Mouse (Mus musculus): ENCODE measurements at regions not wholly inside any gene's neighbourhood (a gene's known extent, or its start where the extent isn't known, plus 50 kb on each side); places are given as distances from the start of the nearest gene placed in this dataset.

DNA sequence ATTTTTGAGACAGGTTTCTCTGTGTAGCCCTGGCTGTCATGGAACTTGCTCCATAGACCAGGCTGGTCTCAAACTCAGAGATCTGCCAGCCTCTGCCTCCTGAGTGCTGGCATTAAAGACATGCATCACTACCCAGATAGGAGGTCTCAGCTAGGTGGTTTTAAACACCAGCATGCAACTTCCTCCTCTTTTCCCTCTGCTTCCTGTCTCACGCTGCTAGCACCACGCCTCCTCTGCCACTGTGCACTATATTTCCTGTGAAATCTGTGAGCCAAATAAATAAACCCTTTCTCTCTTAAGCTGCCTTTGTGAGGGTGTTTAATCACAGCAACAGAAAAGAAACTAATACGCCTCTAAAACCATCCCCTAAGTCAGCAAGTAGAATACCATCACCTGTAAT lies 109.6 kb upstream of the Arg1 start:
- intact Hi-C loops (cut with DNase I) = no loop called here
- DNase-seq (ENCODE audit: low spot score in 2 of 2) = no peak

GRCm38 (mm10) chr10:25035363-25035762 lies 108.1 kb upstream of the Arg1 start:
- intact Hi-C loops (cut with DNase I) = no loop called here
- DNase-seq (ENCODE audit: low spot score in 2 of 2) = no peak

DNA sequence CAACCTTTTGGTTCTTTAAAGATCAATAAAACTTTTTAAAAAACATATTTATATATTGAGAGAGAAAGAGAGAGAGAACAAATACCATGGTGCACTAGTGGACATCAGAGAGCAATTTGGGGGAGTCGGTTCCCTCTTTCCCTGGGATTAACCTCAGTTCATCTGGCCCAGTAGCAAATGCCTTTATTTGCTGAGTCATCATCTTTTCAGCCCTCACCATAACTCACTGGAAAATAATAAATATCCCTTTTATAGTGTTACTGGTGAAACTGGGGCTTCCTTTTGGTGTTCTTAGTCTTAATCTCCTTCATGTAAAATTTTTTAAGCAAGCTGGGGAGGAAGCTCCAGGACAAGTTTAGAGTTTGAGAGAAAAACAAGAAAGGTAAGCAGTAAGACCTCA lies 105.3 kb upstream of the Arg1 start:
- intact Hi-C loops (cut with DNase I) = no loop called here
- no peak for DNase-seq (ENCODE audit: low spot score in 2 of 2)

- no peak for DNase-seq (ENCODE audit: low spot score in 2 of 2)
- intact Hi-C loops (cut with DNase I) = no loop called here
Measured at GRCm38 (mm10) chr10:25029387-25029915, 102.2 kb upstream of the Arg1 start.

DNA sequence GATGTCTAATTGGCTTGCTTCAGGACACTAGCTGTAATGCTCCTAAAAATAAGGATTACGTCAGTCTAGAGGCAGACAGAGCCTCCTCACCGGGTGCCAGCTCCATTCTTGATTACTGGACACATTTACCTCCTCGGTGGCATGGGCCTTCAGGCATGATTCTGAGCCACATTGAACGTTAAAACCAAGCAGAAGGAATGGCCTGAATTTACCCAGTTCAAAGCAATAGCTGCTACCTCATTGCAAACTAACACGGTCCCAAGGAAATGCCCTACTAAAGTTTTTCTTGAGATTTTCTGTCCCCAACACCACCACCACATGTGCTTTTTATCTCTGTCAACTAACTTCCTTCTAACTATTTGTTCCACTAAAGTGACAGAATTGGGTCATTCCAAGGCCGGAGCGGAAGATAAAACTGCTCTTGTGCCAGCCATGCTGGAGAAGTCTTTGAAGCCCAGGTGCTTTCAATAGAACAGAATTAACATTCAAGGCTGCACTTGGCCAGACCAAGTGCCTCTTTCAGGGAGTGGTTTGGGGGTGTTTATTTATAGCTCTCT lies 96.4 kb upstream of the Arg1 start:
- DNase-seq (ENCODE audit: low spot score in 2 of 2) = peak in 1 of 2 experiments; percentile 15
- intact Hi-C loops (cut with DNase I) = no loop called here

DNA sequence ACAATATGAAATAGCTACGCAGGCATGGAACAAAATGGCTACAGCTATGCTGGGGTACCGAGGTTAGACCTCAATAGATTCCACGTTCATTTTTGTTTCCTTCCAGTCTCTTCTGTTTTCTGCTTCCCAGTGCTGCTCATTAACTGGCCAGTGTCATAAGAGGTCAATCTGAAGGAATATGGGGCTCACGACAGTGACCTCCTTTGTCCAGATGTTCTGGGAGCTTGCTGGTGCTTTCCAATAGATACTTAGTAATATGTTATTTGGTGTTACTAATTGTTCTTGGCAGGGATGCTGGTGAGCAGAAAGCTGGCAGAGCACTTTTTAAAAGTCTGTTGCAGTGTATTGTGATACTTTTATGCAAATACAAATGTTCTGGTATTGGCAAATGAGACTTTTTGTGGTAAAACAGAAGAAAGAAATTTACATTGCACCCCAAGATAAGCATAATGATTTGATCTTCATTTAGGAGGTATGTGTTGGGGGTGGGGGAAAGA lies 95.8 kb upstream of the Arg1 start:
- intact Hi-C loops (cut with DNase I) = no loop called here
- no peak for DNase-seq (ENCODE audit: low spot score in 2 of 2)

GRCm38 (mm10) chr10:25018946-25019345 lies 91.7 kb upstream of the Arg1 start:
- DNase-seq (ENCODE audit: low spot score in 2 of 2) = no peak
- intact Hi-C loops (cut with DNase I) = no loop called here

- intact Hi-C loops (cut with DNase I) = no loop called here
- no peak for DNase-seq (ENCODE audit: low spot score in 2 of 2)
Measured at GRCm38 (mm10) chr10:25017843-25018242, 90.6 kb upstream of the Arg1 start.

DNA sequence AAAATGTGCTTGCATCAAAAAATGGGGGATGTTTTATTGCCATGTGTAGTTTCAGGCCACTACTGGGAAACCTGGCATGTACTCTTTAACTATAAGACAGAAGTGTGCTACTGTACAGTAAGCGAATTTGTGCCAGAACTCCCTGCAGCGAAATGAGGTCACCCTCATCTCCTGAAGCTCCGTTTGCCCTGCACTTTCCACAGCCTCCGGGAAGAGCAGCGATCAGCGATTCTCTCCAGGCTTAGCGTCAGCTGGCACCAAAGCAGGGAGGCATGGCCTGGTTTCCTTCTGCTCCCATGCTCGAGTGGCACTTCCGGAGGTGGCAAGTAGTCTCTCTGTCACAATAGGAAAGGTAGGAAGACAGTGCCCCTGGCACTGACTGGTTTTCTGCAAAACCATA lies 88.8 kb upstream of the Arg1 start:
- intact Hi-C loops (cut with DNase I) = no loop called here
- DNase-seq (ENCODE audit: low spot score in 2 of 2) = no peak

- intact Hi-C loops (cut with DNase I) = no loop called here
Measured at GRCm38 (mm10) chr10:25012129-25012528, 84.8 kb upstream of the Arg1 start.

DNA sequence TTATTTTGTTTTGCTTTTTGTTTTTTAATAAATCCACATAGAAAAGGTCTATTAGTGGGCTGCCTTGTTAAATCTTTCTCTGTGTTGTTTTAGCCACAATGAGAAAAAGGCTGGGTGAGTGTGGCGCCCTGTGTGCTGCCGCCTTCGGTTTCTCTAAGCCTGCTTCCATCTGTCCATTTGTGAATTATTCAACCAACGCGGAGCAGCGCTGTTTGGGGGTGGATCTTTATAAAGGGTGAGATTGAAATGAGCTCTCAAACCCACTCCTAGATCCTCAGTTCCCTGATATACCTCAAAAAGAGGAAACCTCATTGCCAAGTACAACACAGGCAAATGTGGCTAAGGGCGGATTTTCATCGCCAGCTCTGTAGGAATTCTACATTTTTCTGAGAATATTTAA lies 74.0 kb upstream of the Arg1 start:
- peak; percentile 59 to 70 for DNase-seq (ENCODE audit: low spot score in 2 of 2)
- intact Hi-C loops (cut with DNase I) = loop anchor here (5.0 kb wide), 1 partner anchor 146 kb away; no protein-coding TSS in a partner anchor

More at GRCm38 (mm10) chr10:25012129-25012528, 84.8 kb upstream of the Arg1 start:
- no peak for DNase-seq (ENCODE audit: low spot score in 2 of 2)

GRCm38 (mm10) chr10:25000231-25001222 lies 73.2 kb upstream of the Arg1 start:
- intact Hi-C loops (cut with DNase I) = loop anchor here (5.0 kb wide), 1 partner anchor 147 kb away; no protein-coding TSS in a partner anchor
- DNase-seq (ENCODE audit: low spot score in 2 of 2) = peak in 1 of 2 experiments; percentile 15

- intact Hi-C loops (cut with DNase I) = loop anchor here (5.0 kb wide), 1 partner anchor 147 kb away; no protein-coding TSS in a partner anchor
Measured at GRCm38 (mm10) chr10:24999807-25000206, 72.5 kb upstream of the Arg1 start.

DNA sequence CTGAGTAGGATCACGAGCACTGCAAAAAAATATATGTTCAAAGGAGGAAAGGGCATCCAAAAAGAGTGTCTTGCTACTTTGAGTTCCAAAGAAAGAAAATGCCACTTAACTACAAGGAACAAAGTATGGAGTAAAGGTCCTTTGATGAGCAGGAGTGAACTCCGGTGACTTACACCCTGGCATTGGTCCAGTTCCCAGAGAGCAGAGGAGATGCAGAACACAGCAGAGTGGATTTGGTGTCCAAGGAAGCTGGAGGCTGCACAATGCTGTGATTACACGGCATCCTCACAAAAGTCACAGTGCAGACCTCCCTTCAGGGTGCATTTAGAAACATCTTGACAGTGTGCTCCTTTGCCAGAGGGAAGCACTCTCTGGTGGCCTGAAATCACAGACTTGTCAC lies 70.4 kb upstream of the Arg1 start:
- DNase-seq (ENCODE audit: low spot score in 2 of 2) = no peak
- intact Hi-C loops (cut with DNase I) = no loop called here

More at GRCm38 (mm10) chr10:24999807-25000206, 72.5 kb upstream of the Arg1 start:
- no peak for DNase-seq (ENCODE audit: low spot score in 2 of 2)

- intact Hi-C loops (cut with DNase I) = no loop called here
- DNase-seq (ENCODE audit: low spot score in 2 of 2) = no peak
Measured at GRCm38 (mm10) chr10:24995751-24996150, 68.5 kb upstream of the Arg1 start.

GRCm38 (mm10) chr10:24989965-24990653 lies 62.8 kb upstream of the Arg1 start:
- intact Hi-C loops (cut with DNase I) = loop anchor here (5.0 kb wide), 1 partner anchor 162 kb away; no protein-coding TSS in a partner anchor
- DNase-seq (ENCODE audit: low spot score in 2 of 2) = no peak

DNA sequence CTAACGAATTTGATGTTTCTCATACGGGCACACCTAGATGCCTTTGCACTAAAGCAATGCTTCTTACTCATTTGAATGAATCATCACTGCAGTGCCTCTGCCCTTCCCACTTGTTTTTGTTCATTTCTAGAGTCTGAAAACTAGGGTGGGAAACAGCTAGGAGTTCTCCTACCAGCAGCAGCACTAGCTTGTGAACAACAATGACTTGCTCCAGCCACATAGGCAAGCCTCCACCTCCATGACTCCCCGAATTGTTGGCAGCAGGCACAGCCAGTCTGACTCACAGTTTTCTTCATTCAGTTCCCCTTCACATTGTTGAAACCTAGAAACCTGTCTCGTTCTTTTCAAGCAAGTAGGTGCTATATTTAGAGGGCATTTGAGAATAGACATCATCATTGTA lies 57.5 kb upstream of the Arg1 start:
- intact Hi-C loops (cut with DNase I) = loop anchor here (5.0 kb wide), 1 partner anchor 168 kb away; no protein-coding TSS in a partner anchor
- DNase-seq (ENCODE audit: low spot score in 2 of 2) = peak; percentile 60

DNA sequence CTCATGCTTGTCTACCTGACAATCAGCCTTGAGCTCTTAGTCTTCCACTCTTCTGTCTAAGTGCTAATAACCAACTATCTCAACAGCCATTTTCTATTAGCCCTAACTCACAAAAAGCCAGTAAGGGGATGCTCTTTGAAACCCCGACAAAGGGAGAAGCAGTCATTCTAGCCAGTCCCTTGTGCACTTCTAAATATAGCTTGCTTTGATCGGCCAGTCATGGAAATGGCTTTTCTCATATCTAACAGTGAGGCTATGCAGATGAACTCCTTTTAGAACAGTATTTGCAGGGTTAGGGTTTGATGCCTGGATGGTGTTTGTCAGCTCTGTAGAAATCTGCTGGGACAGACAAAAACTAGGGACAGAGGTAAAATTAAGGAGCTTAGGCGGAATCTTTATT lies 54.5 kb upstream of the Arg1 start:
- DNase-seq (ENCODE audit: low spot score in 2 of 2) = no peak
- intact Hi-C loops (cut with DNase I) = no loop called here
